Mouse (Mus musculus): ENCODE measurements around the gene Ppp2r2c. TPM values are rescaled to one million over a fixed set of nuclear protein-coding genes. Genes with fewer than 3 reads are reported as not detected.

Ppp2r2c gene
- total and polyA plus RNA-seq, 3 experiments = 0.05 TPM; not detected in 2

DNA sequence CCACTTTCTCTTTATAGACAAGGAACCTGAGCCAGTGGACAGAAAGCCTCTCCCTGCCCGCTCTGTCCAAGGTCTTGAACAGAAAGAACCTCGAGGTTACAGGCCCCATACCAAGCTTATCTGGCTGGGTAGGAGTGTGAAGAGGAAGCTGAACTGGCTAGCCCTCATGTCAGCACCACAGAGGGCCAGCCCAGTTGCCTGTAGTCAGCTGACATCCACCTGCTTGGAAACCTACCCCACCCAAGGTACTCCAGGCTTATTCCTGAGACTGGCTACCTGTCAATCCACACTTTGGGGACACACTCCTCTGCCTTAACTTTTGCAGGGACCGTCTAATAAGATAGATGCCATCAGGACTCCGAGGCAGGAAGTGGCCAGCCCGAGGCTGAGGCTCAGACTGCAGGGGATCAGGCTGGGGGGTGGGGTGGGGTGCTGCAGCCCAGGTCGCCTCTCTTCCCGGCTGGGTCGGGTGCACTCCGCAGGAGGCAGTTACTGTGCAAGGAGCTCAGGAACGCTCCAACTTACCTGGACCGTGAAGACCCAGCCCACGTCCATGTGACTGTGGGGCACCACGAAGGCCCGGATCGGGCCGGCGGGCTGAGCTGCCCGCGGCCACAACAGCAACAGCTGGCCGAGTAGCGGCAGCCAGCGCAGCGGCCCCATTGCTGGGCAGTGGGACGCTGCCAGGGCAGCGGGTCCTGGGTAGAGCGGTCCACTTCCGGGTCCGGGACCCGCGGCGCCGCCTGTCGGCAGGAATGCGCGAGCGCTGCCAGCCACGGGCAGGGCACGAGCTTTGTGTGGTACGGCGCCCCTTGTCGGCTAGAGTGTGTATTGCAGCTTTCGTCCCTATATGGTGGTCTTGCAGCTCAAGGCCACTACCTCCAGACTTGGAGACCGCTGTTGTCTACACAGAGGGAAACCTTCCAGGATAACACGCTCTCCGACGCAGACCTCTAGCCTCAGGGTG, 38.1 kb upstream of the Ppp2r2c start, which contains the start of gene Man2b2:
Gene Man2b2, minus strand, starts transcription at position 741 of the 967 bp plus-strand sequence.
- peaks cover 3% of the 10 kb centered on the region for H3K27me3 ChIP-seq (ENCODE audit: insufficient read depth, low read length)
- H3K36me3 ChIP-seq (replicated peaks) = peaks cover 44% of the 10 kb centered on the region
- no peaks in the 10 kb centered on the region for H3K9me3 ChIP-seq (replicated peaks)
- peak within 1 kb of the TSS; percentile 78 for H3K4me3 ChIP-seq (ENCODE audit: low read depth, low read length)
- peak; percentile 89 for DNase-seq (ENCODE audit: low spot score)
- H3K4me1 ChIP-seq (ENCODE audit: insufficient read depth, low read depth, low read length) = peaks cover 27% of the 10 kb centered on the region
- no peak for TF ChIP-seq TAL1 (conservative IDR thresholded peaks at IDR 0.05; ENCODE audit: low read depth, low read length)
- TF ChIP-seq CTCF (IDR thresholded peaks at IDR 0.05; ENCODE audit: low read depth, low read length) = peak; percentile 96
- peak; percentile 71 for ATAC-seq (ENCODE audit: extremely low read depth, insufficient number of reproducible peaks, low FRiP score, poor library complexity, severe bottlenecking)

GRCm38 (mm10) chr5:36831272-36831671, 37.0 kb upstream of the Ppp2r2c start:
- no peak overlapping the region for H3K4me3 ChIP-seq (ENCODE audit: low read depth, low read length)
- H3K27me3 ChIP-seq (ENCODE audit: insufficient read depth, low read length) = peaks cover 3% of the 10 kb centered on the region; the same call in 1 of the 2 replicates
- no peak for TF ChIP-seq POLR2AphosphoS5 (IDR thresholded peaks at IDR 0.05; ENCODE audit: insufficient replicate concordance, low read depth, low read length)
- no peak for TF ChIP-seq CTCF (IDR thresholded peaks at IDR 0.05; ENCODE audit: low read depth, low read length)
- no peak for TF ChIP-seq GATA2 (IDR thresholded peaks at IDR 0.05; ENCODE audit: borderline replicate concordance, low read depth, low read length)
- no peak for TF ChIP-seq GATA1 (IDR thresholded peaks at IDR 0.05; ENCODE audit: borderline replicate concordance, low read length)
- TF ChIP-seq TAL1 (conservative IDR thresholded peaks at IDR 0.05; ENCODE audit: low read depth, low read length) = no peak
- H3K36me3 ChIP-seq (replicated peaks) = peaks cover 33% of the 10 kb centered on the region
- ATAC-seq (ENCODE audit: extremely low read depth, insufficient number of reproducible peaks, low FRiP score, poor library complexity, severe bottlenecking) (no peak), DNase-seq (ENCODE audit: low spot score) (no peak)
- no peaks in the 10 kb centered on the region for H3K9me3 ChIP-seq (replicated peaks)
- H3K4me1 ChIP-seq (ENCODE audit: insufficient read depth, low read depth, low read length) = peaks cover 27% of the 10 kb centered on the region

- no peaks in the 10 kb centered on the region for H3K9me3 ChIP-seq (replicated peaks)
- ATAC-seq (ENCODE audit: extremely low read depth, insufficient number of reproducible peaks, low FRiP score, poor library complexity, severe bottlenecking) = peak; percentile 45; the same call in 1 of the 2 replicates
- H3K4me3 ChIP-seq (ENCODE audit: low read depth, low read length) = no peak overlapping the region
- no peaks in the 10 kb centered on the region for H3K36me3 ChIP-seq (replicated peaks)
- no peak for TF ChIP-seq GATA1 (IDR thresholded peaks at IDR 0.05; ENCODE audit: borderline replicate concordance, low read length)
- no peak for TF ChIP-seq GATA2 (IDR thresholded peaks at IDR 0.05; ENCODE audit: borderline replicate concordance, low read depth, low read length)
- TF ChIP-seq CTCF (IDR thresholded peaks at IDR 0.05; ENCODE audit: low read depth, low read length) = peak; percentile 74
- TF ChIP-seq POLR2AphosphoS5 (IDR thresholded peaks at IDR 0.05; ENCODE audit: insufficient replicate concordance, low read depth, low read length) = no peak
- no peak for TF ChIP-seq TAL1 (conservative IDR thresholded peaks at IDR 0.05; ENCODE audit: low read depth, low read length)
- peaks cover 4% of the 10 kb centered on the region; the same call in 1 of the 2 replicates for H3K4me1 ChIP-seq (ENCODE audit: insufficient read depth, low read depth, low read length)
- no peak for DNase-seq (ENCODE audit: low spot score)
- peaks cover 3% of the 10 kb centered on the region; the same call in 1 of the 2 replicates for H3K27me3 ChIP-seq (ENCODE audit: insufficient read depth, low read length)
Measured at GRCm38 (mm10) chr5:36835933-36836332, 32.4 kb upstream of the Ppp2r2c start.

DNA sequence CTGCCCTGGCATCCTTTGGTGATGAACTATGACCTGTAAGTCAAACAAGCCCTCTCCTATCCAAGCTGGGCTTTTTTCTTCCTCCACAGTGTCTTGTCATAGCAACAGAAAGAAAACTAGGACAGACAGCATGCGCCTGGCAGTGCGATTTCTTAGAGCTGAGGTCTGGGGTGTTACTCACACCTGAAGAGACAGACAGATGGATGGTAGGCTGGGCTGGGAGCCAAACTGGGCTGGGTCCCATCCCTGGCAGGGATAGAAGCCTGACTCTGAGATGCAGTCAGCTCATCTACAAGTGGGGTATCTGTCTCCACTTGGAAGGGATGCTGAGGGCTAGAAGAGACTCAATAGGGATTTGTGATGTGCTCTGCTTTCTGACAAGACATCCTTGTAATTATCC, 29.3 kb upstream of the Ppp2r2c start:
- DNase-seq (ENCODE audit: low spot score) (no peak), ATAC-seq (ENCODE audit: extremely low read depth, insufficient number of reproducible peaks, low FRiP score, poor library complexity, severe bottlenecking) (no peak)
- no peaks in the 10 kb centered on the region for H3K4me1 ChIP-seq (ENCODE audit: insufficient read depth, low read depth, low read length)
- H3K27me3 ChIP-seq (ENCODE audit: insufficient read depth, low read length) = no peaks in the 10 kb centered on the region
- no peak overlapping the region for H3K4me3 ChIP-seq (ENCODE audit: low read depth, low read length)
- no peaks in the 10 kb centered on the region for H3K36me3 ChIP-seq (replicated peaks)
- TF ChIP-seq TAL1 (conservative IDR thresholded peaks at IDR 0.05; ENCODE audit: low read depth, low read length) = no peak
- TF ChIP-seq GATA2 (IDR thresholded peaks at IDR 0.05; ENCODE audit: borderline replicate concordance, low read depth, low read length) = no peak
- TF ChIP-seq CTCF (IDR thresholded peaks at IDR 0.05; ENCODE audit: low read depth, low read length) = no peak
- TF ChIP-seq GATA1 (IDR thresholded peaks at IDR 0.05; ENCODE audit: borderline replicate concordance, low read length) = no peak
- no peak for TF ChIP-seq POLR2AphosphoS5 (IDR thresholded peaks at IDR 0.05; ENCODE audit: insufficient replicate concordance, low read depth, low read length)
- H3K9me3 ChIP-seq (replicated peaks) = no peaks in the 10 kb centered on the region

GRCm38 (mm10) chr5:36839602-36840001, 28.7 kb upstream of the Ppp2r2c start:
- H3K4me3 ChIP-seq (ENCODE audit: low read depth, low read length) = no peak overlapping the region
- DNase-seq (ENCODE audit: low spot score) (no peak), ATAC-seq (ENCODE audit: extremely low read depth, insufficient number of reproducible peaks, low FRiP score, poor library complexity, severe bottlenecking) (no peak)
- H3K27me3 ChIP-seq (ENCODE audit: insufficient read depth, low read length) = no peaks in the 10 kb centered on the region
- no peaks in the 10 kb centered on the region for H3K9me3 ChIP-seq (replicated peaks)
- H3K36me3 ChIP-seq (replicated peaks) = no peaks in the 10 kb centered on the region
- H3K4me1 ChIP-seq (ENCODE audit: insufficient read depth, low read depth, low read length) = no peaks in the 10 kb centered on the region
- no peak for TF ChIP-seq GATA1 (IDR thresholded peaks at IDR 0.05; ENCODE audit: borderline replicate concordance, low read length)
- no peak for TF ChIP-seq POLR2AphosphoS5 (IDR thresholded peaks at IDR 0.05; ENCODE audit: insufficient replicate concordance, low read depth, low read length)
- TF ChIP-seq CTCF (IDR thresholded peaks at IDR 0.05; ENCODE audit: low read depth, low read length) = no peak
- no peak for TF ChIP-seq GATA2 (IDR thresholded peaks at IDR 0.05; ENCODE audit: borderline replicate concordance, low read depth, low read length)
- TF ChIP-seq TAL1 (conservative IDR thresholded peaks at IDR 0.05; ENCODE audit: low read depth, low read length) = no peak

GRCm38 (mm10) chr5:36840092-36840491, 28.2 kb upstream of the Ppp2r2c start:
- no peaks in the 10 kb centered on the region for H3K4me1 ChIP-seq (ENCODE audit: insufficient read depth, low read depth, low read length)
- TF ChIP-seq CTCF (IDR thresholded peaks at IDR 0.05; ENCODE audit: low read depth, low read length) (no peak), GATA2 (IDR thresholded peaks at IDR 0.05; ENCODE audit: borderline replicate concordance, low read depth, low read length) (no peak), POLR2AphosphoS5 (IDR thresholded peaks at IDR 0.05; ENCODE audit: insufficient replicate concordance, low read depth, low read length) (no peak), TAL1 (conservative IDR thresholded peaks at IDR 0.05; ENCODE audit: low read depth, low read length) (no peak), GATA1 (IDR thresholded peaks at IDR 0.05; ENCODE audit: borderline replicate concordance, low read length) (no peak)
- no peak for DNase-seq (ENCODE audit: low spot score)
- H3K9me3 ChIP-seq (replicated peaks) = no peaks in the 10 kb centered on the region
- no peak for ATAC-seq (ENCODE audit: extremely low read depth, insufficient number of reproducible peaks, low FRiP score, poor library complexity, severe bottlenecking)
- H3K27me3 ChIP-seq (ENCODE audit: insufficient read depth, low read length) = no peaks in the 10 kb centered on the region
- H3K4me3 ChIP-seq (ENCODE audit: low read depth, low read length) = no peak overlapping the region
- H3K36me3 ChIP-seq (replicated peaks) = no peaks in the 10 kb centered on the region
